Mouse (Mus musculus): Measurements from ENCODE around the gene Prdm2. TPM values are rescaled to one million over a fixed set of nuclear protein-coding genes. Genes with fewer than 3 reads are reported as not detected.

Prdm2 gene
- polyA plus RNA-seq (2015; fragmentation: Nextera tagmentation; extraction: Ambion mirVana) = 7.6 and 7.9 TPM in 2 replicates

- Histone ChIP-seq H3K9me3 (replicated peaks; ENCODE audit: control insufficient read depth, low read length) (no peaks in the 10 kb centered on the region), H3K27ac (ENCODE audit: low read length) (peak within 1 kb of the TSS; percentile 74), H3K4me3 (ENCODE audit: low read length) (peak within 1 kb of the TSS; percentile 82), H3K27me3 (ENCODE audit: control insufficient read depth, insufficient read depth, low read length) (no peaks in the 10 kb centered on the region), H3K9ac (ENCODE audit: low read length) (peak within 1 kb of the TSS; percentile 95), H3K4me1 (ENCODE audit: control insufficient read depth, insufficient read depth, low read length) (peaks cover 8% of the 10 kb centered on the region), H3K36me3 (ENCODE audit: control insufficient read depth, insufficient read depth) (no peaks in the 10 kb centered on the region), H3K4me2 (ENCODE audit: low read depth, low read length) (peak within 1 kb of the TSS; percentile 94)
- 3% methylated on average over 83 of the region's 96 CpGs for WGBS
- ATAC-seq (replicated peaks; ENCODE audit: extremely low read depth, insufficient read depth, low FRiP score) = peak; percentile 75
Measured at GRCm38 (mm10) chr4:143212341-143213174, at the start of gene Prdm2. Gene Prdm2 (minus strand): TSS chr4:143212995.

- H3K36me3 ChIP-seq (ENCODE audit: control insufficient read depth, insufficient read depth) = no peaks in the 10 kb centered on the region
- no peak overlapping the region for H3K4me2 ChIP-seq (ENCODE audit: low read depth, low read length)
- no peaks in the 10 kb centered on the region for H3K27me3 ChIP-seq (ENCODE audit: control insufficient read depth, insufficient read depth, low read length)
- no peaks in the 10 kb centered on the region for H3K9me3 ChIP-seq (replicated peaks; ENCODE audit: control insufficient read depth, low read length)
- H3K4me3 ChIP-seq (ENCODE audit: low read length) = no peak overlapping the region
- no peaks in the 10 kb centered on the region for H3K4me1 ChIP-seq (ENCODE audit: control insufficient read depth, insufficient read depth, low read length)
- H3K27ac ChIP-seq (ENCODE audit: low read length) = no peak overlapping the region
- 40% methylated on average over 7 of the region's 8 CpGs for WGBS
- H3K9ac ChIP-seq (ENCODE audit: low read length) = no peak overlapping the region
- no peak for ATAC-seq (replicated peaks; ENCODE audit: extremely low read depth, insufficient read depth, low FRiP score)
Measured at GRCm38 (mm10) chr4:143259718-143260349, 47.0 kb upstream of the Prdm2 start.

DNA sequence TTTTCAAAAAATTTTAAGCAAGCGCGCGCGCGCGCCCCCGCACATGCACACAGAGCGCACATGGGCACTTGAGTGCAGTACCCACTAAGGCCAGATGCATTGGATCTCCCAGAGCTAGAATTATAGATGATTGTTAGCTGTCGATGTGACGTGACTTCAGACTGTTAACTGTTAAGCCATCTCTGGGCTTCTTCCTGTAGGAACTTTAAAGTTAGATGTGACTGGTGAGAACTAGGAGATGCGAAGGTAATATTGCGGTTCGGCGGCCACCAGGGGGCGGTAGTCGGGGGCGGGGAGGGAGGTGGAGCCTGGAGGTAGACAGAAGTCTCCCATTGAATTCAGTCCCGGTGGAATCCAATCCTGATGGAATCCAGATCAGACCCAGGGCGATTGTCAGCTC, 45.7 kb upstream of the Prdm2 start:
- no peaks in the 10 kb centered on the region for H3K36me3 ChIP-seq (ENCODE audit: control insufficient read depth, insufficient read depth)
- peak overlapping the region; percentile 49 for H3K4me2 ChIP-seq (ENCODE audit: low read depth, low read length)
- no peaks in the 10 kb centered on the region for H3K4me1 ChIP-seq (ENCODE audit: control insufficient read depth, insufficient read depth, low read length)
- H3K27ac ChIP-seq (ENCODE audit: low read length) = no peak overlapping the region
- no peak overlapping the region for H3K9ac ChIP-seq (ENCODE audit: low read length)
- ATAC-seq (replicated peaks; ENCODE audit: extremely low read depth, insufficient read depth, low FRiP score) = no peak
- peak overlapping the region; percentile 12; the same call in 1 of the 2 replicates for H3K4me3 ChIP-seq (ENCODE audit: low read length)
- 30% methylated on average over 19 of the region's 19 CpGs for WGBS
- H3K27me3 ChIP-seq (ENCODE audit: control insufficient read depth, insufficient read depth, low read length) = no peaks in the 10 kb centered on the region
- no peaks in the 10 kb centered on the region for H3K9me3 ChIP-seq (replicated peaks; ENCODE audit: control insufficient read depth, low read length)

DNA sequence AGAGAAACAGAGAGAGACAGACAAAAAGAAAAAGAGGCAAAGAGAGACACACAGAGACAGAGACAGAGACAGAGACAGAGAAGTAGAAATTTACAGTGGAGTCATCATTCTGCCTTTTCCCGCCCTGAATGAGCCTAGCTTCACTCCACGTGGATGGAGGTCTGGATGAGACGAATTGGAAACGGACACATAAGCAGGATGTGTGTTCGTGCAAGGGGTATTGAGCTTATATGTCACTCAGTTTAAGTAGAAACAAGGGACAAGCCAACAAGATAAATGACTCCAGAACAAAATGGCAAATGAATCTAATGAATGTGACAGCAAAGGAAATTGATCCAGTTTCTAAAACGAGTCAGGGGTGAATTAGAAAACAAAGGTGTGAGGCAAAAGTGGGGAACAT, 45.2 kb upstream of the Prdm2 start:
- H3K9me3 ChIP-seq (replicated peaks; ENCODE audit: control insufficient read depth, low read length) = 0 out of 2 replicates have a peak, but pooled peaks cover 2% of the 10 kb centered on the region
- H3K4me2 ChIP-seq (ENCODE audit: low read depth, low read length) = peak overlapping the region; percentile 49
- H3K27ac ChIP-seq (ENCODE audit: low read length) = no peak overlapping the region

DNA sequence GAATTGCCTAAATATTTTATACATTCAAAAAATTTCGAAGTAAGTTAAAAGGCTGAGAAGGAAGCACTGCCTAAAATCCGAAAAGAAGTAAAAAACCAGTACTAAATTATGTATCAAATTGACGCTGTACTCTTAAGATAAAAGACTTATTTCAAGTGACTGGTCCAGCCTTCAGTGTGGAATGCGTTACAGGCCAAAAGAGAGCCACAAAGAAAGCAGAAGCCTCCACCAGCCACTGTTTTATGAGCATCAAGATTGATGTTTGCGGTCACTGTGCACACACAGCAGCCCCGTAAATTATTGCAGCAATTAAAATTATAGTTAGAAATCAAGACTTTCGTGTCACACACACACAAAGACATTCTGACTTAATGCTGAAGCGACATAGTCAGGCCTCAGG, 42.7 kb upstream of the Prdm2 start:
- Histone ChIP-seq H3K4me2 (ENCODE audit: low read depth, low read length) (no peak overlapping the region), H3K27me3 (ENCODE audit: control insufficient read depth, insufficient read depth, low read length) (no peaks in the 10 kb centered on the region), H3K36me3 (ENCODE audit: control insufficient read depth, insufficient read depth) (no peaks in the 10 kb centered on the region), H3K9me3 (replicated peaks; ENCODE audit: control insufficient read depth, low read length) (0 out of 2 replicates have a peak, but pooled peaks cover 4% of the 10 kb centered on the region), H3K4me3 (ENCODE audit: low read length) (no peak overlapping the region), H3K27ac (ENCODE audit: low read length) (no peak overlapping the region), H3K4me1 (ENCODE audit: control insufficient read depth, insufficient read depth, low read length) (no peaks in the 10 kb centered on the region), H3K9ac (ENCODE audit: low read length) (no peak overlapping the region)
- no peak for ATAC-seq (replicated peaks; ENCODE audit: extremely low read depth, insufficient read depth, low FRiP score)
- WGBS = 74% methylated on average over 8 of the region's 8 CpGs

More for the DNA sequence above, 45.2 kb upstream of the Prdm2 start:
- ATAC-seq (replicated peaks; ENCODE audit: extremely low read depth, insufficient read depth, low FRiP score) = no peak
- Histone ChIP-seq H3K27me3 (ENCODE audit: control insufficient read depth, insufficient read depth, low read length) (no peaks in the 10 kb centered on the region), H3K9ac (ENCODE audit: low read length) (no peak overlapping the region), H3K4me1 (ENCODE audit: control insufficient read depth, insufficient read depth, low read length) (no peaks in the 10 kb centered on the region), H3K4me3 (ENCODE audit: low read length) (no peak overlapping the region), H3K36me3 (ENCODE audit: control insufficient read depth, insufficient read depth) (no peaks in the 10 kb centered on the region)
- 48% methylated on average over 6 of the region's 6 CpGs for WGBS

- ATAC-seq (replicated peaks; ENCODE audit: extremely low read depth, insufficient read depth, low FRiP score) = no peak; the same call in 1 of the 2 replicates
- no peaks in the 10 kb centered on the region for H3K4me1 ChIP-seq (ENCODE audit: control insufficient read depth, insufficient read depth, low read length)
Measured at GRCm38 (mm10) chr4:143253356-143253755, 40.6 kb upstream of the Prdm2 start.

DNA sequence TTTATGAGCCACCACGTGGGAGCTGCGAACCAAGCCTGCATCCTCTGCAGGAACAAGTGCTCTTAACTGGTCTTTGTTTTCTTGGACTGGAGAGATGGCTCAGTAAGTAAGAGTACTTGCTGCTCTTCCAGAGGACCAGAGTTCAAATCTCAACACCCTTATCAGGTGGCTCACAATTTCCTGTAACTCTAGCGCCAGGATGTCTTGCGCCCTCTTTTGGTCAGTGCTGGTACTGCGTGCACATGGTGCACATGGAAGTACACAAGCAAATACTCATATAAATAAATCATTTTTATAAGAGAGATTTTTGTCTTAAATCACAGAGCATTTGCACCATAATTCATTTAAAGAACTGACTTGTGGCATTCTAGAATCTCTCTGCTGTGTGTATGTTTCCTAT, 35.3 kb upstream of the Prdm2 start:
- H3K27ac ChIP-seq (ENCODE audit: low read length) = no peak overlapping the region
- ATAC-seq (replicated peaks; ENCODE audit: extremely low read depth, insufficient read depth, low FRiP score) = no peak
- H3K27me3 ChIP-seq (ENCODE audit: control insufficient read depth, insufficient read depth, low read length) = no peaks in the 10 kb centered on the region
- H3K4me3 ChIP-seq (ENCODE audit: low read length) = no peak overlapping the region
- no peak overlapping the region for H3K9ac ChIP-seq (ENCODE audit: low read length)
- H3K4me2 ChIP-seq (ENCODE audit: low read depth, low read length) = no peak overlapping the region
- 0 out of 2 replicates have a peak, but pooled peaks cover 2% of the 10 kb centered on the region for H3K9me3 ChIP-seq (replicated peaks; ENCODE audit: control insufficient read depth, low read length)
- WGBS = 74% methylated on average over 5 of the region's 5 CpGs
- no peaks in the 10 kb centered on the region for H3K4me1 ChIP-seq (ENCODE audit: control insufficient read depth, insufficient read depth, low read length)
- H3K36me3 ChIP-seq (ENCODE audit: control insufficient read depth, insufficient read depth) = no peaks in the 10 kb centered on the region

More at GRCm38 (mm10) chr4:143253356-143253755, 40.6 kb upstream of the Prdm2 start:
- WGBS = 69% methylated on average over 1 of the region's 1 CpGs
- Histone ChIP-seq H3K9ac (ENCODE audit: low read length) (no peak overlapping the region), H3K4me3 (ENCODE audit: low read length) (no peak overlapping the region), H3K36me3 (ENCODE audit: control insufficient read depth, insufficient read depth) (no peaks in the 10 kb centered on the region), H3K9me3 (replicated peaks; ENCODE audit: control insufficient read depth, low read length) (0 out of 2 replicates have a peak, but pooled peaks cover 4% of the 10 kb centered on the region), H3K4me2 (ENCODE audit: low read depth, low read length) (no peak overlapping the region), H3K27ac (ENCODE audit: low read length) (no peak overlapping the region), H3K27me3 (ENCODE audit: control insufficient read depth, insufficient read depth, low read length) (no peaks in the 10 kb centered on the region)

DNA sequence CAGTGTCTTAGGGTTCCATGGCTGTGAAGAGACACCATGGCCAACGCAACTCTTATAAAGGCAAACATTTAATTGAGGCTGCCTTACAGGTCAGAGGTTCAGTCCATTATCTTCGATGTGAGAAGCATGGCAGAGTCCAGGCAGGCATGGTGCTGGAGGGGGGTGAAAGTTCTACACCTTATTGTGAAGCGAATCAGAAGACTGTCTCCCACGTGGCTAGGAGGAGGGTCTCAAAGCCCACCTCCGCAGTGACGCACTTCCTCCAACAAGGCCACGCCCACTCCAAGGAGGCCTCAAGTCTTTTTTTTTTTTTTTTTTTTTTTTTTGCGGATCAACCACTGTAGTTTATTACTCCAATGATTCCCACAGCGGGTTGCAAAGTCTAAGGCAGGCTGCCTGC, 28.5 kb upstream of the Prdm2 start:
- WGBS = 73% methylated on average over 9 of the region's 9 CpGs
- Histone ChIP-seq H3K9ac (ENCODE audit: low read length) (no peak overlapping the region), H3K27me3 (ENCODE audit: control insufficient read depth, insufficient read depth, low read length) (no peaks in the 10 kb centered on the region), H3K4me1 (ENCODE audit: control insufficient read depth, insufficient read depth, low read length) (peaks cover 2% of the 10 kb centered on the region; the same call in 1 of the 2 replicates), H3K4me2 (ENCODE audit: low read depth, low read length) (no peak overlapping the region), H3K27ac (ENCODE audit: low read length) (no peak overlapping the region), H3K4me3 (ENCODE audit: low read length) (no peak overlapping the region), H3K36me3 (ENCODE audit: control insufficient read depth, insufficient read depth) (no peaks in the 10 kb centered on the region), H3K9me3 (replicated peaks; ENCODE audit: control insufficient read depth, low read length) (no peaks in the 10 kb centered on the region)
- no peak for ATAC-seq (replicated peaks; ENCODE audit: extremely low read depth, insufficient read depth, low FRiP score)
